Mouse (Mus musculus): ENCODE data around the gene Gm28047.
"Not testable (repeated sequence)": the region's sequence is repeated elsewhere in the genome, so short reads cannot be mapped to it uniquely, and the experiment has no call there.

The Gm28047 gene

DNA sequence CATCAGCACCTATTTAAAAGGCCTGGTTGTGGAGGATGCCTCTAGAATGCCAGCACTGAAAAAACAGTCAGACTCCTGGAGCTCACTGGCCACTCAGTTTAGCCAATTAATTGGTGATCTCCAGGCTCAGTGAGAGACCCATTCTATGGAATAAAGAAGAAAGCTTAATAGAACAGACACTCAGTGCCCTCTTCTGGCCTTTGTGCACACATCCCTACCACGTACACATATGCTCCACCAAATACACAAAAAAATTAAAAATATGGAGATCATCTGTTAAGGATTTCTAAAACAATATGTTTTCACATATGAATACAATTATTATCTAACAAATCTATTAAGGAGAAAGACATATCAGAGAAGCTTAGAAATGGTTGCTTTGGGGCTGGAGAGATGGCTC lies 4.1 kb downstream of the Gm28047 start:
- no peak for DNase-seq (ENCODE audit: low spot score)

DNA sequence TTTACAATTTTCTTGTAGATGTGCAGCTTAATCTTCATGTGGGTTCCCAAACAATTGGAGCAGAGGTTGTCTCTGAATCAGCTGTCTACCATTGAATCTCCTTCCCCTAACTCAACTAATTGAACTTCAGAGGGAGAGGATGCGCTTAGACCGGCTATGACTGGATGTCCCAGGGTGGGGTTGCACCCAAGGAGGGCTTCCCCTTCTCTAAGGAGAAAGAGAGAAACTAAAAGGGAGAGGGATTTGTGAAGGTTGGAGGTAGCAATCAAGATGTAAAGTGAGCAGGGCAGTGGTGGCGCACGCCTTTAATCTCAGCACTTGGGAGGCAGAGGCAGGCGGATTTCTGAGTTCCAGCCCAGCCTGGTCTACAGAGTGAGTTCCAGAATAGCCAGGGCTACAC lies 5.4 kb downstream of the Gm28047 start:
- DNase-seq (ENCODE audit: low spot score), result no peak

GRCm38 (mm10) chr15:102617654-102618053 lies 7.2 kb downstream of the Gm28047 start:
- no peak for DNase-seq (ENCODE audit: low spot score)

- DNase-seq (ENCODE audit: low spot score), result no peak
These were observed 8.7 kb downstream of the Gm28047 start for GRCm38 (mm10) chr15:102616174-102616573.

GRCm38 (mm10) chr15:102614224-102614623 lies 10.6 kb downstream of the Gm28047 start:
- no peak for DNase-seq (ENCODE audit: low spot score)

DNA sequence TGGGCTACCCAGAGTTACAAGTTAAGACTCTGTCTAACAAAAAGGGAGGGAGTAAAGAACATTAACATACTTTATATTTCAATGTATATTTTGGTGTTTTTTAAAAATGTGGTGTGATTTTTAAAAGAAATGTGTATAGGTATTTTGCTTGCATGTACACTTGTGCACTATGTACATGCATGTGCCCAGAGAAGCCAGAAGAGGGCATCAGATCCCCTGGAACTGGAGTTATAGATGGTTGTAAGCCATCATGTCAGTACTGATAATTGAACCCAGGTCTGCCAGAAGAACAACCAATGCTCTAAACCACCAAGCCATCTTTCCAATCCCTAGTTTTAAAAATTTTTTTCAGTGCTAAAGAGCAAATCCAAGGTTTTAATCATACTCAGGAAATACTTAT lies 11.9 kb downstream of the Gm28047 start:
- DNase-seq (ENCODE audit: low spot score), result no peak

DNA sequence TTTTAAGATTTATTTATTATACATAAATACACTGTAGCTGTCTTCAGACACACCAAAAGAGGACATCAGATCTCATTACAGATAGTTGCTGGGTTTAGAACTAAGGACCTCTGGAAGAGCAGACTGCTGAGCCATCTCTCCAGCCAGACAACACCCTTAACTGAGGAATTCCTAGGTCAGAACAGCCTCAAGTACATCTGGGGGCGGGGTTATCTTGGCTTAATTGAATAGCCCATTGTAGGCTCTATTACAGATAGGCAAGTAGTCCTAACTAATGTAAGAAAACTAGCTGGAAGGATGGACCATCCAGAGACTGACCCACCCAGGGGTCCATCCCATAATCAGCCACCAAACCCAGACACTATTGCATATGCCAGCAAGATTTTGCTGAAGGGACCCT lies 16.3 kb downstream of the Gm28047 start:
- not testable (repeated sequence) for DNase-seq (ENCODE audit: low spot score)

DNA sequence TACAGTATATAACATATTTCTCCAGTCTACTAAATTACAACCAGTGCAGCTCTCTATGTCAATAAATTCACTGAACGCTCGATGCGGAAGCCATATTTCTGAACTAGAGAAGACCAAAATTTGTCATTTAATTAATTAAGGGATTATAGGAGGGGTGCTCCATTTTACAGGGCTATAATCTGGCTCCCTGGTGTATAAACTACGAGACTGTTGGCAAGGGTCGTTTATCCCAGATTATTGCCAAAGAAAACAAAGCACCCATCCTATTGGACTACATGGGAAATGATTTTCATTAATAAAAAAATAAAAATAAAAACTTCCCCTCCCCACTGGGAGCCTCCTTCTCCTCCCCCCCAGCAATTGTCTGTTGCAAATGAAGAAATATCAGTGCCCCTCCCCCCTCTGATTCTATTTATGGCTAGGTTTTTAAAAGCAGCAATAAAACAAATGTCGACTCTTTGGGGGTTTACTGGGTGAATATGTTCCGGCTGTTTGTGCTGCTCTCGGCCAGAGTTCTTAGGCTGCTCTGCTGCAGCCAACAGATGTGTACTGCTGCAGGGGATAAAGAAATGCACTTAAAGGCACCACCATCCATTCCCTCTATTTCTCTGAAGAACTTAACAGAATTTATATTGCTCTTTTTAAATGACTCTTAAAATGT lies 30.7 kb downstream of the Gm28047 start:
- peak; percentile 68 for DNase-seq (ENCODE audit: low spot score)

GRCm38 (mm10) chr15:102592674-102593073 lies 32.2 kb downstream of the Gm28047 start:
- DNase-seq (ENCODE audit: low spot score), result peak; percentile 41

- DNase-seq (ENCODE audit: low spot score), result peak; percentile 74
These were observed 34.3 kb downstream of the Gm28047 start for GRCm38 (mm10) chr15:102590567-102590966.

DNA sequence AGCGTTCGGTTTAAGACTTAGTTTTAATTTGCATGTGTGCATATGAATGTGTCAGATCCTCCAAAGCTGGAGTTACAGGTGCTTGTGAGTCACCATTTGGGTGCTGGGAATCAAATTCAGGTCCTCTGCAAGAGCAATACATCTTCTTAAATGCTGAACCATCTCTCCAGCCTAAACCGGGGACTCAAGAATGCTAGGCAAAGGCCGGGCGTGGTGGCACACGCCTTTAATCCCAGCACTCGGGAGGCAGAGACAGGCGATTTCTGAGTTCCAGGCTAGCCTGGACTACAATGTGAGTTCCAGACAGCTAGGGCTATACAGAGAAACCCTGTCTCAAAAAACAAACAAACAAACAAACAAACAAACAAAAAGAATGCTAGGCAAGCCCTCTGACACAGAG lies 35.0 kb downstream of the Gm28047 start:
- DNase-seq (ENCODE audit: low spot score), result no peak

DNA sequence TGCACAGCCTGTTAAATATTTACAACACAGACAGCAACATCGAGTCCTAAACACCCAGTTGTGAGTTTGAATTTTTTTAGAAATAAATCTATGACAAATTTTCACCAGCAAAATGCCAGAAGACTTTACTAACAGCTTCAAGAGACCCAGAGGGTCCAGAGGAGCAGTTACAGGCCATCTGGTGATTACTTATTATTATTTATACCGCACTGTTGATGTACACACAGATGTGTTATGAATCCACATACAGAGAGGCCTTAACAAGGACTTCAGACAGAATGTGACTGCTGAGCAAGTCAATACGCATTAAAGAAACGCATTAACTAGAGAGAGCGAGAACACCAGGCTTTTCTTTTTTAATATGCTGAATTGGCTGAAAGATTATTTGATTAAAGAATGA lies 39.4 kb downstream of the Gm28047 start:
- DNase-seq (ENCODE audit: low spot score), result no peak

GRCm38 (mm10) chr15:102583708-102584383 lies 41.0 kb downstream of the Gm28047 start:
- DNase-seq (ENCODE audit: low spot score), result no peak

DNA sequence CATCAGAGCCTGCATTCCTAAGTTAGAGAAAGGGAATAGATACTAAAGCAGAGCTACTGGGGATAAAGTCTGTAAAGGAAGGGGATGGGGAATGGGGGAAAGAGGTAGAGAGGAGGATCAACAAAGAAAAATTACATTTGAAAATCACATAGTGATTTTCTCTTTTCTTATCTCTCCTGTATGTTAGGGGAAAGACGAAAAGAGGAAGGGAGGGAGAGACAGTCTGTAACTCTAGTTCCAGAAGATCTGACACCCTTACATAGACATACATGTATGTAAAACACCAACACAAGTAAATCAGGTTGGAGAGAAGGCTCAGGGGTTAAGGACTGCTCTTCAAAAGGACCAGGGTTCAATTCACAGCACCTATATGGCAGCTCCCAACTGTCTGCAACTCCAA lies 43.7 kb downstream of the Gm28047 start:
- no peak for DNase-seq (ENCODE audit: low spot score)

- no peak for DNase-seq (ENCODE audit: low spot score)
These were observed 46.5 kb downstream of the Gm28047 start for GRCm38 (mm10) chr15:102578351-102578750.

- no peak for DNase-seq (ENCODE audit: low spot score)
These were observed 47.9 kb downstream of the Gm28047 start for GRCm38 (mm10) chr15:102576972-102577371.

DNA sequence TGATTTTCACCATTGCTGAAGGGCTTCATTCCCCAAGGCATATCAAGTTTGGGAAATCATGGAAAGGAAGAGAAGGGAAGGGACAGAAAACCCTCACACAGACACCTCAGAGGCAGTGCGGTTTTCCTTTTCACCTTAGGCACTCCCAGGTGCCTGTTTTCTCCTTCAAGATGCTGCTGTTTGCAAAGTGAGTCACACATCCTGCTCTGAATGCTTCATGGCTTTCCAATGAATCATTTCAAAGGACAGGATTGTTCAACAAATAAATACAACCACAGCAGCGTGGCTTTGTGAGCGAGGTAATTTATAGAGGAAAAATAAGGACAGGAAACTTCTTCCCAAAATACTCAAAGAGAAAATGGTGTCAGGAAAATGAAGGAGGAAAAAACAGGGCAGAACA lies 52.8 kb downstream of the Gm28047 start:
- no peak for DNase-seq (ENCODE audit: low spot score)

DNA sequence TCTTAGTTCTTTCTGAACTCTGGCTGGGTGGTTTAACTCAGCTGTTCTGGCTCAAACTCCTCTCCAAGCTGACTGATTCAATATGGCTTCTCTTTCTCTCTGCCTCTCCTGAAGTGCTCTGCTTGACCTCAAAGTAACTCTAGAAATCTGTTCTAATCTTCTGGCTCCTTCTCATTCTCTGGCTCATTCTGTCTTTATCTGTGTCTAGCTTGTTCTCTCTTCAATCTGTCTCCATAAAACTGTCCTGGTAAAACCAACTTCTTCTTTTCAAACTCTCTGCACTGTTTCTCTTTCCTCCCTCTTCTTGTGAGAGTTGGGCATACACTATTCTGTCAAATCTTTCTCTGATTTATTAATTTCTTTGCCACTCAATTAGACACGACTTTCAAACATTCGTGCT lies 57.0 kb downstream of the Gm28047 start:
- no peak for DNase-seq (ENCODE audit: low spot score)

- no peak for DNase-seq (ENCODE audit: low spot score)
These were observed 61.2 kb downstream of the Gm28047 start for GRCm38 (mm10) chr15:102563681-102564080.

- no peak for DNase-seq (ENCODE audit: low spot score)
These were observed 61.8 kb downstream of the Gm28047 start for GRCm38 (mm10) chr15:102563061-102563460.

GRCm38 (mm10) chr15:102562491-102562890 lies 62.4 kb downstream of the Gm28047 start:
- DNase-seq (ENCODE audit: low spot score), result no peak

- DNase-seq (ENCODE audit: low spot score), result peak; percentile 18
These were observed 67.3 kb downstream of the Gm28047 start for GRCm38 (mm10) chr15:102557580-102557979.

DNA sequence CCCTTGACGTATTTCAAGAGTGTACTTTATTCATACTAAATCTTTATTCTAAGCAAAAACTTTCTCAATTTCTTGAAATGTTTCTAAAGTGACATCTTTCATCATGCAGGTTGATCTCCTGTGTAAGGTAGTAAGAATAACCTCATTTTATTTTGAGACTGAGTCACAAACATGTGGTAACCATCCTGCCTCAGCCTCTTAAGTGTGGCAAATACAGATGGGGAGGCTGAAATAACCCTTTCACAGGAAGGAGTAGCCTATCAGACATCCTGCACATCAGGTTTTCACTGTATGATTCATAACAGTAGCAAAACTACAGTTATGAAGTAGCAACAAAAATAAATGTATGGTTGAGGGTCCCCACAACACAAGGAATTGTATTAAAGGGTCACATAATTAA lies 69.3 kb downstream of the Gm28047 start:
- DNase-seq (ENCODE audit: low spot score), result no peak

- no peak for DNase-seq (ENCODE audit: low spot score)
These were observed 72.3 kb downstream of the Gm28047 start for GRCm38 (mm10) chr15:102552599-102552998.

Measured in adipocyte (in vitro differentiated cells).